Mouse (Mus musculus) cortical plate, adult 2 months (tissue): ENCODE measurements around the gene Rap1gap.

Experiments used
- CTCF ChIP-seq: fragments of 200-500 bp; IDR thresholded peaks from 2 replicates; pipeline ENCODE4 v1.5.1; 2011; ENCODE audit warnings: mild to moderate bottlenecking, control low read depth, low read length; ENCODE audit not compliant: insufficient read depth; ENCODE audit errors: extremely low read depth
- POLR2A ChIP-seq: fragments of 200-500 bp; IDR thresholded peaks from 2 replicates; pipeline ENCODE4 v1.6.1; 2011; ENCODE audit warnings: mild to moderate bottlenecking, low read length, control low read depth; ENCODE audit not compliant: insufficient read depth; ENCODE audit errors: extremely low read depth

DNA sequence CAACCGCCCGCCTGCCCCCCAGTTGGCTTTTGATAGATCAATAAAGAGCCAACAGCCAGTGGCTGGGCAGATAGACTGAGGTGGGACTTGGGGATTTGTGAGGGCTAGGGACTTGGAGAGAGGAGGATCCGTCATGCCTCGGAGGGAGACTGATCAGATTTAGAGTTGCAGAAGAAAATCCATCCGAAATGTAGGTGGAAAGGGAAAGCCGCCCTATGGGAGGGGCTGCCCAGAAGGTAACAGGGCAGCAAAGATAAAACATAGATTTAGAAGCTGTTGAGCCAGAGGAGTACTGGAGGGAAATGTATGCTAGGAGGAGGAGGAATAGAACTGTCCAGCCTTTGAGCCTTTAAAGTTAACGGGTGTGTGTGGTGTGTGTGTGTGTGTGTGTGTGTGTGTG is 88.7 kb downstream of the Rap1gap start:
- no peak for TF ChIP-seq CTCF
- no peak for TF ChIP-seq POLR2A
